Mouse (Mus musculus) adrenal gland, postnatal 10 days (tissue): ENCODE data around the gene Ciita. TPM values are rescaled to one million over a fixed set of nuclear protein-coding genes. Genes with fewer than 3 reads are reported as not detected.

Source experiments
- DNase-seq: peaks from one replicate; pipeline ENCODE4 v3.0.0; 2021; ENCODE audit warnings: mixed read lengths
- total RNA-seq, 2 experiments: library from RNA; stranded (reverse); gene quantifications; 2 replicates each; pipeline ENCODE4 v1.2.3; 2021

Ciita gene
- total RNA-seq, 2 experiments from 2014 or later: 1.6 to 2.8 TPM

DNA sequence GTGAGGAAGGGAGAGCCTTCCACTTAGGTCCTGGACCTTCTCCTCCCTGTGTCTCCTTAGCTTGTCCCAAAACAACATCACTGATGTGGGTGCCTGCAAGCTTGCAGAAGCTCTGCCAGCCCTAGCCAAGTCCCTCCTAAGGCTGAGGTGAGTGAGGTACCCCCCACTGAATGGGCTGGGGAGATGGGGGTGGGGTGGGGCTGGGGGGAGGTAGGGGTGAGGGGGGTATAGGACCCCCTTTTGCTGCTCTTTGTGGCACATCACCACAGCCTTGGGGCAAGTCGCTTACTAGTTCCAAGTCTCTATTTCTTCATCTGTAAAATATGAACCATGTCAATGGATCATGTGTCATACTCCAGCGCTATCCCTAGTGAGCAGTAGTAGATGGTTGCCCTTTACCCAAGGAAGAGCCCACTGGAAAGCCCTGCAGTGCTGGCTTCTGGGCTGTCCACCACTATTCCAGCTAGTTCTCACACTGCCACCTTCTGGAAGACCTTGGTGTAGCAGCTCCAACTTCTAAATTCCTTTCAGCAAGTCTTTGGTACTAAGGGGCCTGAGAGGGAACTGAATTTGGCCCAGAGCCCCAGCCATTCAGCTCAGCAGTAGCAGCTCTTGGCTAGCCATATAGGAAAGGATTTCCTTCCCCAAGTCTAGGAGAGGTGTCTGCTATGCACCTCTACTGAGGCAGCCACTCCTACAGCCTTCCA lies 41.2 kb downstream of the Ciita start:
- DNase-seq: peak; percentile 85

- DNase-seq: peak; percentile 82
Measured at GRCm38 (mm10) chr16:10522811-10523210, 43.0 kb downstream of the Ciita start.

DNA sequence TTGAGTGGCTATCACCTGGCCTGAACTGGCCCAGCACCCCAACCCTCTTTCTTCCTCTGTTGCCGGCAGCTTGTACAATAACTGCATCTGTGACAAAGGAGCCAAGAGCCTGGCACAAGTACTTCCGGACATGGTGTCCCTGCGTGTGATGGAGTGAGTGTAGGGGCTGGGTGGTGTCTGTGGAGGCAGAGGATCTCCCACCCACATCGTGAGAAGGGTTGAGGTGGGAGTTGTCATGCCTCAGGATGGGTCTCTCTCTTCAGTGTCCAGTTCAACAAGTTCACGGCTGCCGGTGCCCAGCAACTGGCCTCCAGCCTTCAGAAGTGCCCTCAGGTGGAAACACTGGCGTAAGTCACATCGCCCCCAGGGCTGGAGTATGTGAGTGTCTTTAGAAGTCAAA lies 43.8 kb downstream of the Ciita start:
- no peak for DNase-seq

DNA sequence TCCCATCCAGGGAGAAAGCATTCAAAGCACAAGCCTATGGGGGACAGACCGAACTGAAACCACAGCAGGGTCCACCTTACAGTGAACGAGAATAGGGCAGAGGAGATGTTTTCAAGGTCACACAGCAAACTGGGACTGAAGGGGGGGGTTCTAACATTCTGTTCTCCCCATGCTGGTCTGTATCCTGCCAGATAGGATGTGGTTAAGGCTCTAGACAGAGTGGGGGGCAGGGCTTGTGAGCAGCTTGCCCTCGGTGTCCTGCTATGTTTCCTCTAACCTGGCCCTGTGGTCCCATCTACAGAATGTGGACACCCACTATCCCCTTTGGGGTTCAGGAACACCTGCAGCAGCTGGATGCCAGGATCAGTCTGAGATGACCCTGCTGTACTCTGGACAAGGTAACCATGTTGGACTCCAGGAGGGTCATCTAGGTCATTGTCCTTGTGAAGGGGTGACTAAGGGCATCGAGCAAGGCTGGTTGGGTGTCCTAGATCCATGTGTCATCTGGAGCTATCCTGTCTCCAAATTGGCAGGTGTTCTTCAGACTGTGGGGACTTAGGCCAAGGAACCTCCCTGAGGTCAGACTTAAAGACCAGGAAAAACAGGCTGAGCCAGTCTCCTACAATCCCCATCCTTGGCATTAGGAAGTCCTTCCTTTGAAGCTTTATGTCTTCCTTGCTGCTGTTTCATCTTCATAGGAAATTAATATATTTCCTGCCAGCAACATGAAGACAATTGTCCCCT lies 45.2 kb downstream of the Ciita start:
- no peak for DNase-seq

DNA sequence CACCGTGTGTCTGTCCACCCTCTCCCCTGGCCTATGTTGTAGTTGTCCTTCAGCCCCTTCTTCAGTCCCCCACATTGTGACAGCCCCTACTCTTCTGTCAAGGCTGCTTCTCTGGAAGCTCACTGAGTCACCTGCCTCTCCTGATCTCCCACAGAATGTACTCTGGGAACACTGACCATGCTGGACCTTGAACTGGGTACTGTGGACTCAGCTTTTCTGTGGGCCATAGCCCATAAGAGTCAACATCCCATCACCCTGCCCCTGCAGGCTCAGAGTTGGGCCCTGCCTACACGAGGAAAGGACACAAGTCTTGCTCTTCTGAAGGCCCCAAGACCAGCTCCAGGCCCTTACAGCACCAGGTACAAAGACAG lies 45.7 kb downstream of the Ciita start:
- DNase-seq: no peak

- DNase-seq: no peak
Measured at GRCm38 (mm10) chr16:10527046-10527644, 47.3 kb downstream of the Ciita start.

GRCm38 (mm10) chr16:10528382-10528781 lies 48.5 kb downstream of the Ciita start:
- no peak for DNase-seq

DNA sequence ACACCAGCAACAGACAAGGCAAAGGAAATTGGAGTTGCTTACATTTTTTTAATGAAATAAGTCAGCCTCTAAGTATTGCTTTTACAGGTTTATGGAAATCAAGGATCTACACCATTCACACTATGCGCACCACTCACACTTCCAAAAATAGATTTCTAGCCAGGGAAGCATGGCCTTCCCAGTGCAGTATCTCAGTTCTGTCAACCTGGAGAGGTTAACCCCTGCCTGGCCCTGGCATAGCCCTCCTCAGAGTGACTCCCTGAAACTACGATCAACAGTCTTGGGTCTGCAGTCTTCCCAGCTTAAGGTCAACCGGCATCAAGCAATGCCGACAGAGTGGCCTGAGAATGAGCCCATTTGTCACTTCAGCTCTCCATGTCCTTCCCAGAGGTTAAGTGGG lies 50.3 kb downstream of the Ciita start:
- DNase-seq: no peak

GRCm38 (mm10) chr16:10533781-10534180 lies 53.9 kb downstream of the Ciita start:
- DNase-seq: no peak

GRCm38 (mm10) chr16:10534567-10534966 lies 54.7 kb downstream of the Ciita start:
- peak; percentile 29 for DNase-seq

DNA sequence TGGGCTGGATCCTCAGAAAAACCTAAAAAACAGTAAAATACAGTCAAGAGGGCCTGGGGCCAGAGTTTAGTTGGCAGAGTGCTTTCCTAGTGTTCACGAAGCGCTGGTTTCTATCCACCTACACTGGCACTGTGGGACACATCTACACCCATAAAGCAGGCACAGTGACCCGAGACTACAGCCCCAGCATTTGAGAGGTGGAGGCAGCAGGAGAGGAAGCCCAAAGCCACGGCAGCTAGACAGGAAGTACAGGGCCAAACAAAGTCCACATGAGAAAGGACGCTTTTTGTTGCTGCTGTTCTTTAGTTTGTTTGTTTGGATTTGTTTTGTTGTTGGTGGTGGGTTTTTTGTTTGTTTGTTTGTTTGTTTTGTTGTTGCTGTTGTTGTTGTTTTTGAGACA lies 56.5 kb downstream of the Ciita start:
- DNase-seq: no peak

DNA sequence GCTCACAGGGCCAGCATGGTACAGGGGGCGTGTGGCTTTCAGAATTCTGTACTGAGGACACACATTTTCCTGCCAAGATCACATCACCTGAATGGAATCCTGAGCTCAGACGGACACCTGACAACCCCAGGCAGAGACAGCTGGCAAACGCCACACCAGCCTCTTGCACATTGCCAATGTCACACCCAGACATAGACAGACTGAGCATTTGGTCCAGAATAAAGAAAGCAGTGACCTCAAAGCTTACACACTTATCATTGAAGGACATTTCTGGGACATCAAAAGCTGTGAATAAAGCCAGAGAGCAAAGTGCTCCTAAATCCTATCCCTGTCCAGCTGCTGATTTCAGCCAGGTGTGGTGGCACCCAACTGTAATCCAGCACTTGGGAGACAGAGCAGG lies 57.1 kb downstream of the Ciita start:
- no peak for DNase-seq

DNA sequence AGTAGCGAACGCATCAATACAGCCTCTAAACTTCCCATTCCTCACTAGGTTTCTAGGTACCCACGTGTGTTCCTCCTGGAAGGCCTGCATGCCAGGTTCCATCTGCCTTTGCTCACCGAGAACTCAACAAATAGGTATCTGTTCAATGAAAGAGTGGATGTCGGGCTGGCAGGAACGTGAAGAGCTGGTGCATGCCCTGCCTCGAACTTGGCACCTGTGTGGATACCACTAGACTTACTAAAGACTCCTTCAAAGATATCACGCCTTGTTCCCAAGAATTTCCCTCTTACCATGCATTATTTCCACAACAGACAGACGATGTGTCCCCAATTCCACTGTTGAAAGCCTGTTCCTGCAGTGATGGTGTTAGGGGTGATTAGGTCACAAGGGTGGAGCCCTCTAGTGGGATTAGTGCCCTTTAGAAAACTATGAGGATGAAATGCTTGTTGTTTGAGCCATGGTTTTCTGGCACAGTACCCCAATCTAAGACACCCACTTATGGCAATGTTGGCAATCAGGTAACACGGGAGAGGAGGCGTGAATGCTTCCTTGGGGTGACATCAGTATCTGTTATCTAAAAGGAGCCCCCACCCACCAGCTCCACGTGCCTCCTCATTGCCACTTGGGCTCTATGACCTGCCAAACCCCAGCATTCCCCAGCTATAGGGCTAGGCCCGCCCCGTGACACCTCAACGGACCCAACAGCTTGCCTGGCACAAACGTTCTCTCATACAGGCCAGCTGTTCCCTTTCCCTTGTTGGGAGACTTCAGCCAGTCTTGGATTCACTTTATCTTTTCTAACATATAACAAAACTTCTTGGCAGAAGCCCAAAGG lies 61.1 kb downstream of the Ciita start:
- no peak for DNase-seq

GRCm38 (mm10) chr16:10541598-10541930 lies 61.7 kb downstream of the Ciita start:
- peak; percentile 25 for DNase-seq

GRCm38 (mm10) chr16:10542266-10542665 lies 62.4 kb downstream of the Ciita start:
- peak; percentile 35 for DNase-seq

GRCm38 (mm10) chr16:10542698-10543365 lies 63.0 kb downstream of the Ciita start, which contains the start of gene Dexi:
TSS of gene Dexi (minus strand) at chr16:10543054.
- DNase-seq: peak; percentile 95

GRCm38 (mm10) chr16:10544995-10545622 lies 65.2 kb downstream of the Ciita start, which contains the start of gene Clec16a:
TSS of gene Clec16a (plus strand) at chr16:10545339.
- peak; percentile 97 for DNase-seq

DNA sequence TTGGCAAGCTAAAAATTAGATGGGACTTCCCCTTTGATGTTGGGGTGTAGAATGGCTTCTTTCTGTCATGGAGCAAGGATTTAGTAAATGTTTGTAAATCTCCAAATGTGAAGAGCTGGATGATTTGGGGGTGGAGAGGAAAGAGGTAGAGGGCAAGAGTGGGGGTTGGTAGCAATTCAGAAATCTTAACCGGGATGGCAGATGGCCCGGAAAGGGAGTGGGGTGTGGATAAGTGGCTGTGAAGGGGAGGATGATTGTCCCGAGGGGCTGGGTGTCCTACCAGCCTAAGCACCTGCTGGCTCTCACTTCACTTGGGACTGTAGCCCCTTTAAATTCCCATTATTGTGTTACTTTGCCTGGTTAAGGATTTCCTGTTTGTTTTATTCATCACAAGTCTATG lies 67.0 kb downstream of the Ciita start:
- no peak for DNase-seq

GRCm38 (mm10) chr16:10548938-10549337 lies 69.1 kb downstream of the Ciita start:
- no peak for DNase-seq

- DNase-seq: no peak
Measured at GRCm38 (mm10) chr16:10549600-10549999, 69.7 kb downstream of the Ciita start.

DNA sequence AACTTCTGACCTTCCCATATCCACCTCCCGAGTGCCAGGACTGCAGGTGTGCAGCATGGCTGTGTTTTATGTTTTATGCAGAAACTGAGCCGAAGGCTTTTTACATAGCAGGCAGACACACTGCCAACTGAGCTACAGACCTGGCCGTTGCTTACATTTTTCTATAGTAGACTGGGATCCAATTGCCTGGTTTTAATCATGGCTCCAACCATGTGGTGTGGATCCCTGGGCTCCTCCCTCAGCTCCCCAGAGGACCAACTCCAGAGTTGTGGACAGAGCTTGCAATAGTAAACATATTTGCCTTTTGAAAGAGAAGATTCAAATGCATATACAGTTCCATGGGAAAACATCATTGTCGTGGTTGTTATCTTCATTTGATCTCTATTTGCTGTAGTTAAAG lies 71.7 kb downstream of the Ciita start:
- no peak for DNase-seq
